Mouse (Mus musculus): ENCODE measurements around the gene 1600012H06Rik.
"Not testable (repeated sequence)": the region's sequence is repeated elsewhere in the genome, so short reads cannot be mapped to it uniquely, and the experiment has no call there.

The 1600012H06Rik gene

GRCm38 (mm10) chr17:14943009-14943728 is at the start of gene 1600012H06Rik, which contains the start of gene Wdr27:
1600012H06Rik (plus strand) TSS chr17:14943184.
Wdr27 (minus strand) TSS chr17:14943158.
- peak; percentile 96 to 98 for DNase-seq (ENCODE audit: low spot score in 2 of 2)

- not testable (repeated sequence) for DNase-seq (ENCODE audit: low spot score in 2 of 2)
These were observed 47.9 kb upstream of the 1600012H06Rik start for GRCm38 (mm10) chr17:14895058-14895457.

GRCm38 (mm10) chr17:14898972-14899371 is 44.0 kb upstream of the 1600012H06Rik start:
- no peak for DNase-seq (ENCODE audit: low spot score in 2 of 2)

- no peak for DNase-seq (ENCODE audit: low spot score in 2 of 2)
These were observed 39.8 kb upstream of the 1600012H06Rik start for GRCm38 (mm10) chr17:14903212-14903611.

- no peak for DNase-seq (ENCODE audit: low spot score in 2 of 2)
These were observed 38.8 kb upstream of the 1600012H06Rik start for GRCm38 (mm10) chr17:14904206-14904605.

- peak; percentile 20 to 71 for DNase-seq (ENCODE audit: low spot score in 2 of 2)
These were observed 38.2 kb upstream of the 1600012H06Rik start for GRCm38 (mm10) chr17:14904637-14905265.

GRCm38 (mm10) chr17:14906611-14907010 is 36.4 kb upstream of the 1600012H06Rik start:
- no peak for DNase-seq (ENCODE audit: low spot score in 2 of 2)

- DNase-seq (ENCODE audit: low spot score in 2 of 2): no peak
These were observed 35.8 kb upstream of the 1600012H06Rik start for GRCm38 (mm10) chr17:14907136-14907535.

GRCm38 (mm10) chr17:14909331-14909730 is 33.7 kb upstream of the 1600012H06Rik start:
- no peak for DNase-seq (ENCODE audit: low spot score in 2 of 2)

GRCm38 (mm10) chr17:14910771-14911170 is 32.2 kb upstream of the 1600012H06Rik start:
- DNase-seq (ENCODE audit: low spot score in 2 of 2): no peak

GRCm38 (mm10) chr17:14912420-14912819 is 30.6 kb upstream of the 1600012H06Rik start:
- no peak for DNase-seq (ENCODE audit: low spot score in 2 of 2)

GRCm38 (mm10) chr17:14912981-14913380 is 30.0 kb upstream of the 1600012H06Rik start:
- no peak for DNase-seq (ENCODE audit: low spot score in 2 of 2)

GRCm38 (mm10) chr17:14914401-14914800 is 28.6 kb upstream of the 1600012H06Rik start:
- DNase-seq (ENCODE audit: low spot score in 2 of 2): no peak

- DNase-seq (ENCODE audit: low spot score in 2 of 2): no peak
These were observed 25.1 kb upstream of the 1600012H06Rik start for GRCm38 (mm10) chr17:14917866-14918265.

GRCm38 (mm10) chr17:14921582-14921981 is 21.4 kb upstream of the 1600012H06Rik start:
- DNase-seq (ENCODE audit: low spot score in 2 of 2): no peak

- DNase-seq (ENCODE audit: low spot score in 2 of 2): no peak
These were observed 15.3 kb upstream of the 1600012H06Rik start for GRCm38 (mm10) chr17:14927644-14928218.

GRCm38 (mm10) chr17:14928631-14929030 is 14.4 kb upstream of the 1600012H06Rik start:
- no peak for DNase-seq (ENCODE audit: low spot score in 2 of 2)

GRCm38 (mm10) chr17:14930697-14931096 is 12.3 kb upstream of the 1600012H06Rik start:
- no peak for DNase-seq (ENCODE audit: low spot score in 2 of 2)

GRCm38 (mm10) chr17:14931469-14931868 is 11.5 kb upstream of the 1600012H06Rik start:
- no peak for DNase-seq (ENCODE audit: low spot score in 2 of 2)

GRCm38 (mm10) chr17:14935280-14935679 is 7.7 kb upstream of the 1600012H06Rik start:
- DNase-seq (ENCODE audit: low spot score in 2 of 2): not testable (repeated sequence)

- no peak for DNase-seq (ENCODE audit: low spot score in 2 of 2)
These were observed 7.0 kb upstream of the 1600012H06Rik start for GRCm38 (mm10) chr17:14935841-14936605.

- not testable (repeated sequence) for DNase-seq (ENCODE audit: low spot score in 2 of 2)
These were observed 803 bp upstream of the 1600012H06Rik start for GRCm38 (mm10) chr17:14942181-14942580.
